Mouse (Mus musculus): ENCODE measurements around the gene Ppp1r8. TPM values are rescaled to one million over a fixed set of nuclear protein-coding genes. Genes with fewer than 3 reads are reported as not detected.
"Not testable (repeated sequence)": the region's sequence is repeated elsewhere in the genome, so short reads cannot be mapped to it uniquely, and the experiment has no call there.

Gene Ppp1r8
- polyA plus RNA-seq, 1 experiment from 2014 or later: 56.8 TPM

DNA sequence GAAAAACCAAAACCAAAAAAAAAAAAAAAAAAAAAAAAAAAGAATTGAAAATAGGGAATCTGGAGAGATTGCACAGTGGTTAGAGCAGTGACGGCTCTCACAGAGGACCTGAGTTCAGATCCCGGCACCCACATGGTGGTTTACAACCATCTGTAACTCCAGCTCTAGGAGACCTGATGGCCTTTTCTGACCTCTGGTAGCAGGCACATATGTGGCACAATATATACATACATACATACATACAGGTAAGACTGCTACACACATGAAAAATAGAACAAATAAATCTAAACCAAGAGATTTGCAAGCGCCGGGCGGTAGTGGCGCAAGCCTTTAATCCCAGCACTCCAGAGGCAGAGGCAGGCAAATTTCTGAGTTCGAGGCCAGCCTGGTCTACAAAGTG lies 39.1 kb downstream of the Ppp1r8 start:
- Histone ChIP-seq H3K4me2 (ENCODE audit: low read length) (no peak overlapping the region), H3K27ac (replicated peaks; ENCODE audit: low read depth, low read length) (no peak overlapping the region), H3K27me3 (ENCODE audit: control insufficient read depth, insufficient read depth, low read length) (no peaks in the 10 kb centered on the region), H3K4me3 (replicated peaks; ENCODE audit: low read depth, low read length) (no peak overlapping the region), H3K9ac (replicated peaks; ENCODE audit: low read length) (no peak overlapping the region), H3K4me1 (ENCODE audit: control insufficient read depth, insufficient read depth, low read length) (no peaks in the 10 kb centered on the region), H3K9me3 (ENCODE audit: control insufficient read depth, low read length) (no peaks in the 10 kb centered on the region), H3K36me3 (ENCODE audit: control insufficient read depth, insufficient read depth, low read length) (no peaks in the 10 kb centered on the region)
- WGBS: 97% methylated on average over 7 of the region's 7 CpGs
- DNase-seq (no peak), ATAC-seq (ENCODE audit: low FRiP score, low TSS enrichment) (no peak)

GRCm38 (mm10) chr4:132803212-132803611 lies 39.8 kb downstream of the Ppp1r8 start:
- no peak for DNase-seq
- H3K4me2 ChIP-seq (ENCODE audit: low read length): no peak overlapping the region
- ATAC-seq (ENCODE audit: low FRiP score, low TSS enrichment): no peak
- H3K36me3 ChIP-seq (ENCODE audit: control insufficient read depth, insufficient read depth, low read length): no peaks in the 10 kb centered on the region
- H3K4me3 ChIP-seq (replicated peaks; ENCODE audit: low read depth, low read length): no peak overlapping the region
- H3K9me3 ChIP-seq (ENCODE audit: control insufficient read depth, low read length): no peaks in the 10 kb centered on the region
- H3K4me1 ChIP-seq (ENCODE audit: control insufficient read depth, insufficient read depth, low read length): no peaks in the 10 kb centered on the region
- no peaks in the 10 kb centered on the region for H3K27me3 ChIP-seq (ENCODE audit: control insufficient read depth, insufficient read depth, low read length)
- 93% methylated on average over 5 of the region's 5 CpGs for WGBS
- no peak overlapping the region for H3K9ac ChIP-seq (replicated peaks; ENCODE audit: low read length)
- no peak overlapping the region for H3K27ac ChIP-seq (replicated peaks; ENCODE audit: low read depth, low read length)

- no peak for DNase-seq
- Histone ChIP-seq H3K9me3 (ENCODE audit: control insufficient read depth, low read length) (no peaks in the 10 kb centered on the region), H3K4me1 (ENCODE audit: control insufficient read depth, insufficient read depth, low read length) (no peaks in the 10 kb centered on the region), H3K27ac (replicated peaks; ENCODE audit: low read depth, low read length) (no peak overlapping the region), H3K9ac (replicated peaks; ENCODE audit: low read length) (no peak overlapping the region), H3K36me3 (ENCODE audit: control insufficient read depth, insufficient read depth, low read length) (no peaks in the 10 kb centered on the region), H3K27me3 (ENCODE audit: control insufficient read depth, insufficient read depth, low read length) (no peaks in the 10 kb centered on the region), H3K4me3 (replicated peaks; ENCODE audit: low read depth, low read length) (no peak overlapping the region), H3K4me2 (ENCODE audit: low read length) (no peak overlapping the region)
- 70% methylated on average over 16 of the region's 16 CpGs for WGBS
- no peak for ATAC-seq (ENCODE audit: low FRiP score, low TSS enrichment)
Measured at GRCm38 (mm10) chr4:132802171-132802637, 40.8 kb downstream of the Ppp1r8 start.

DNA sequence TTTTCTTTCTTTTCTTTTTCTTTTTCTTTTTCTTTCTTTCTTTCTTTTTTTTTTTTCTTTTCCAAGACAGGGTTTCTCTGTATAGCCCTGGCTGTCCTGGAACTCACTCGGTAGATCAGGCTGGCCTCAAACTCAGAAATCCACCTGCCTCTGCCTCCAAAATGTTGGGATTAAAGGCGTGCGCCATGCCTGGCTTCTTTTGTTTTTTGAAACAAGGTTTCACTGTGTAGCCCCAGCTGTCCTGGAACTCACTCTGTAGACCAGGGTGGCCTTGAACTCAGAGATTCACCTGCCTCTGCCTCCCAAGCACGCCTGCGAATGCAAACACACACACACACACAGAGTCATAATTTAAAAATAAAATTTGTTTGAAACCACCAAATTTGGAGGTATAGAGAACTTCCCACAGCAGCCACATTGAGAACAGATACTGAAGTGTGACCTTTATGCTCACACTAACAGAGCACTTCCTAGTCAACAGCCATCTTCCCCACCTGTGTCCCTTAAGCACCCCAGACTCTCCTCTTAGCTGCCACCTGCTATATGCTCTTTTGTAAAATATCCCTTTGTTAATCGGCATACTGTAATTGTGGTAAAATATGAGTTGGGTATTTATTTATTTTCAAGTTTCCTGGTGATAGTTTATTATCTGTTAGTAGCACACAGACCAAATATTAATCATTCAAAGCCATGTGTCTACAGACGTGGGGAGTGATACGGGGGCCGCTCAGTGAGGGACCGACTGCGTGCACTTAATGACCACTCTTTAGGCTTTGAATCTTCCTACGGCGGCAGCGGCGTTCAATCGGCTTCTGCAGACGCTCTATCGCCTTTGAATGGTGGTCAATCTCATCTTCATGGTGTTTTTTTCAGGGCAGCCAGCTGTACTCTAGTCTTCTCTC lies 41.5 kb downstream of the Ppp1r8 start:
- H3K36me3 ChIP-seq (ENCODE audit: control insufficient read depth, insufficient read depth, low read length): no peaks in the 10 kb centered on the region
- ATAC-seq (ENCODE audit: low FRiP score, low TSS enrichment) (no peak), DNase-seq (no peak)
- H3K27me3 ChIP-seq (ENCODE audit: control insufficient read depth, insufficient read depth, low read length): no peaks in the 10 kb centered on the region
- H3K4me1 ChIP-seq (ENCODE audit: control insufficient read depth, insufficient read depth, low read length): no peaks in the 10 kb centered on the region
- no peak overlapping the region for H3K9ac ChIP-seq (replicated peaks; ENCODE audit: low read length)
- no peak overlapping the region for H3K4me2 ChIP-seq (ENCODE audit: low read length)
- H3K9me3 ChIP-seq (ENCODE audit: control insufficient read depth, low read length): no peaks in the 10 kb centered on the region
- H3K4me3 ChIP-seq (replicated peaks; ENCODE audit: low read depth, low read length): no peak overlapping the region
- 88% methylated on average over 18 of the region's 18 CpGs for WGBS
- H3K27ac ChIP-seq (replicated peaks; ENCODE audit: low read depth, low read length): no peak overlapping the region

- WGBS: 90% methylated on average over 4 of the region's 4 CpGs
Measured at GRCm38 (mm10) chr4:132799845-132800244, 43.1 kb downstream of the Ppp1r8 start.

DNA sequence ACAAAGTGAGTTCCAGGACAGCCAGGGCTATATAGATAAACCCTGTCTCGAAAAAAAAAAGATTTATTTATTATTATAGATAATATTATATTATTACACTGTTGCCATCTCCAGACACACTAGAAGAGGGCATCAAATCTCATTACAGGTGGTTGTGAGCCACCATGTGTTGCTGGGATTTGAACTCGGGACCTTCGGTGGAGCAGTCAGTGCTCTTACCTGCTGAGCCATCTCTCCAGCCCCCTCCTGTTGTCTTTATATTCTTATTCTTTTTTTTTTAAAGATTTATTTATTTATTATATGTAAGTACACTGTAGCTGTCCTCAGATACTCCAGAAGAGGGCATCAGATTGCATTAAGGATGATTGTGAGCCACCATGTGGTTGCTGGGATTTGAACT lies 44.3 kb downstream of the Ppp1r8 start:
- not testable (repeated sequence) for ATAC-seq (ENCODE audit: low FRiP score, low TSS enrichment); H3K9me3 ChIP-seq (ENCODE audit: control insufficient read depth, low read length); H3K27me3 ChIP-seq (ENCODE audit: control insufficient read depth, insufficient read depth, low read length); H3K27ac ChIP-seq (replicated peaks; ENCODE audit: low read depth, low read length); H3K36me3 ChIP-seq (ENCODE audit: control insufficient read depth, insufficient read depth, low read length); H3K9ac ChIP-seq (replicated peaks; ENCODE audit: low read length); H3K4me2 ChIP-seq (ENCODE audit: low read length); H3K4me3 ChIP-seq (replicated peaks; ENCODE audit: low read depth, low read length); DNase-seq; H3K4me1 ChIP-seq (ENCODE audit: control insufficient read depth, insufficient read depth, low read length)
- 88% methylated on average over 3 of the region's 3 CpGs for WGBS

More at GRCm38 (mm10) chr4:132799845-132800244, 43.1 kb downstream of the Ppp1r8 start:
- Histone ChIP-seq H3K4me3 (replicated peaks; ENCODE audit: low read depth, low read length) (no peak overlapping the region), H3K4me2 (ENCODE audit: low read length) (no peak overlapping the region), H3K27me3 (ENCODE audit: control insufficient read depth, insufficient read depth, low read length) (peaks cover 5% of the 10 kb centered on the region; the same call in 1 of the 2 replicates), H3K36me3 (ENCODE audit: control insufficient read depth, insufficient read depth, low read length) (no peaks in the 10 kb centered on the region), H3K9ac (replicated peaks; ENCODE audit: low read length) (no peak overlapping the region), H3K9me3 (ENCODE audit: control insufficient read depth, low read length) (no peaks in the 10 kb centered on the region), H3K27ac (replicated peaks; ENCODE audit: low read depth, low read length) (no peak overlapping the region), H3K4me1 (ENCODE audit: control insufficient read depth, insufficient read depth, low read length) (no peaks in the 10 kb centered on the region)
- ATAC-seq (ENCODE audit: low FRiP score, low TSS enrichment) (no peak), DNase-seq (no peak)

DNA sequence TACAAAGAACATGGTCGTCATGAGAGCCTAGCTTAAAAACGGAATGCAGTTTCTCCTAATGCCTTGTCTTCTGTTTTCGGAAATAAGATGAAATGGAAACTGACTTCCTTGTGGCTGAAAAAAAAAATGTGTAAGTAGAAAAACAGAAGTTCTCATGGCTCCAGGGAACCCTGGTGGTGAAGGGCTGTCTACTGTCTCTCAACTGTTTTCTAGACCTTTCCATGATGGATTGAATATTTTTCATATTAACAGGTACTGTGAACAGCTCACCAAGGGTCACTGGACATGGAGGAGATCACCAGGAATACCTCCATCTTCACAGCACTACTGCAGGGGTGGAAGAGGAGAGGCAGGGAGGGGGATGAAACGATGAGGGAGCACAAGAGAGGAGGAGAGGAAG lies 44.9 kb downstream of the Ppp1r8 start:
- ATAC-seq (ENCODE audit: low FRiP score, low TSS enrichment): no peak
- H3K9me3 ChIP-seq (ENCODE audit: control insufficient read depth, low read length): no peaks in the 10 kb centered on the region
- H3K36me3 ChIP-seq (ENCODE audit: control insufficient read depth, insufficient read depth, low read length): no peaks in the 10 kb centered on the region
- H3K4me1 ChIP-seq (ENCODE audit: control insufficient read depth, insufficient read depth, low read length): no peaks in the 10 kb centered on the region
- DNase-seq: no peak
- H3K9ac ChIP-seq (replicated peaks; ENCODE audit: low read length): no peak overlapping the region
- H3K27ac ChIP-seq (replicated peaks; ENCODE audit: low read depth, low read length): no peak overlapping the region
- 74% methylated on average over 4 of the region's 4 CpGs for WGBS
- H3K27me3 ChIP-seq (ENCODE audit: control insufficient read depth, insufficient read depth, low read length): peaks cover 5% of the 10 kb centered on the region; the same call in 1 of the 2 replicates
- H3K4me3 ChIP-seq (replicated peaks; ENCODE audit: low read depth, low read length): no peak overlapping the region
- no peak overlapping the region for H3K4me2 ChIP-seq (ENCODE audit: low read length)

GRCm38 (mm10) chr4:132797461-132797860 lies 45.5 kb downstream of the Ppp1r8 start:
- H3K4me1 ChIP-seq (ENCODE audit: control insufficient read depth, insufficient read depth, low read length): no peaks in the 10 kb centered on the region
- H3K27me3 ChIP-seq (ENCODE audit: control insufficient read depth, insufficient read depth, low read length): peaks cover 5% of the 10 kb centered on the region; the same call in 1 of the 2 replicates
- no peak overlapping the region for H3K9ac ChIP-seq (replicated peaks; ENCODE audit: low read length)
- no peak overlapping the region for H3K4me3 ChIP-seq (replicated peaks; ENCODE audit: low read depth, low read length)
- WGBS: 89% methylated on average over 1 of the region's 1 CpGs
- no peaks in the 10 kb centered on the region for H3K36me3 ChIP-seq (ENCODE audit: control insufficient read depth, insufficient read depth, low read length)
- no peak for ATAC-seq (ENCODE audit: low FRiP score, low TSS enrichment)
- H3K27ac ChIP-seq (replicated peaks; ENCODE audit: low read depth, low read length): no peak overlapping the region
- no peak overlapping the region for H3K4me2 ChIP-seq (ENCODE audit: low read length)
- no peaks in the 10 kb centered on the region for H3K9me3 ChIP-seq (ENCODE audit: control insufficient read depth, low read length)
- DNase-seq: no peak
